Mouse (Mus musculus): ENCODE results near the gene Slc6a2.

GRCm38 (mm10) chr8:93012226-93012625 lies 52.3 kb downstream of the Slc6a2 start:
- no peak for TF ChIP-seq POLR2A (IDR thresholded peaks at IDR 0.05; ENCODE audit: low read depth, low read length)
- TF ChIP-seq CTCF (IDR thresholded peaks at IDR 0.05; ENCODE audit: extremely low read depth, insufficient read length, insufficient replicate concordance, low read depth, low read length), result peak; percentile 35; the same call in 1 of the 2 replicates

Measured in small intestine, adult 2 months (tissue).